Mouse (Mus musculus) activated CD4-positive, CD25-positive, alpha-beta regulatory T cell (primary cell): ENCODE measurements around the gene Olfr612. TPM values are rescaled to one million over a fixed set of nuclear protein-coding genes. Genes with fewer than 3 reads are reported as not detected.

Source experiments
- polyA plus RNA-seq, 2 experiments: library from polyadenylated mRNA; unstranded; fragments of 100-300 nt; shearing (Covaris generic); gene quantifications; one replicate each; pipeline ENCODE4 v1.2.1; 2017

Olfr612 gene
- not detected for polyA plus RNA-seq

DNA sequence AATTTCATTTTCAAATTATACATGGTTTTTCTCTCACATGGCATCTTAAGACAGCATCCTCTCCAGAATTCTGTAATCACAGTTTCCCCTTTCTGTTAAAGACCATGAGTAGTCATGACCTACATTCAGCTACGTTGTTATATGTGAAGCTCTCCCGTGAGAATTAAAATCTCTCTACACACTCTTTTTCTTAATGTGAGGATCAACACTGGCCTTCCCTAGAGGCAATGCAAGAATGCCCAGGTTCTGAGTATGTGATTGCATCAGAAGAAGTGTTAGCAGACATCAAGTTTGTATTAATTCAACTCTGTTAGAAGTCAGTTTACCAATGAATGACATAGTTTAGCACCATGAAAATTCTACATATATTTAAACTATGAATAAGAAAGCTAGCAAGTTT is at the start of gene Olfr612:
Olfr612 (minus strand) TSS at position 101 of the 400 bp plus-strand sequence.

GRCm38 (mm10) chr7:103589803-103590202 is 47.3 kb upstream of the Olfr612 start, which contains the start of gene Olfr618:
TSS of gene Olfr618 (plus strand) at chr7:103590103.

GRCm38 (mm10) chr7:103572761-103573160 is 30.2 kb upstream of the Olfr612 start, which contains the start of gene Olfr617:
TSS of gene Olfr617 (plus strand) at chr7:103573061.

GRCm38 (mm10) chr7:103569043-103569442 is 26.5 kb upstream of the Olfr612 start, which contains the start of gene Olfr616:
TSS of gene Olfr616 (minus strand) at chr7:103569143.

GRCm38 (mm10) chr7:103555779-103556178 is 13.3 kb upstream of the Olfr612 start, which contains the start of gene Olfr615:
TSS of gene Olfr615 (plus strand) at chr7:103556079.

DNA sequence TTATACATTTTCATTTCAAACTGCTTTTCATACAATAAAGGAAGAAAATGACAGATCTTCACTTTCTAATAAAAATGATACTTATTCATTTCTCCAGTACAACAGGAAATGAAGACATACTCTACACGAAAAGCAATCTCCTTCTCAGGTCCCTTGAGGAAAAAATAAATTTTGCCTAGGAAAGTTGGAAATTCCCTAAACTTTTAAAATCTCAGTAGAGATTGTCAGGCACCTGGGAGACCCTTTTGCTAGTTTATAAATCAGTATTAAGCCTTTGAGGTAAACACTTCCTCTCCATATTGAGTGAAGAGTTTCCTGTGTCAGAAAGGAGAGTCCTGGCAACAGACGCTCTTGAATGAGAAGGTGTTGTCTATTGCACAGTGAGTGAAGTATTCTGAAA is 5.3 kb upstream of the Olfr612 start, which contains the start of gene Olfr613:
Olfr613 (plus strand) TSS at position 301 of the 400 bp plus-strand sequence.

GRCm38 (mm10) chr7:103520746-103521145 is 21.8 kb downstream of the Olfr612 start, which contains the start of gene Olfr611:
TSS of gene Olfr611 (minus strand) at chr7:103520846.

DNA sequence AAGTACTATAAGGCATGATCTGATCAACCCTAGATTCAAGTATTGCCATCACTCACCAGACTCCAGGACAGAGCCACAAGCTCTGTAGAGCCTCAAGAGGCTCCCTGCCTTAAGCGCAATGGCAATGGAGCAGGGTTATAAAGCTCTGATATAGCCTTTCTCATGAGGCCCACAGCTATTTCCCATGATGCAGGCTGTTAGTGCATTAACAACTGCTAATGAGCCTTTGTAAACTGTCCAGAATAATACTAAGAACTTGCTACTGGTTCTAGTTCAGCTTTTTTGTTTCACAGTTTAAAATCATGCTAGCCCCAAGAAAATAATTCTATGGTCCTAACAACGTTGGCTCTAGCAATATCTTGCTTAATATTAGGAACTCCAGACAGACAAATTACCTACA is 30.5 kb downstream of the Olfr612 start, which contains the start of gene Olfr610:
Olfr610 (minus strand) TSS at position 101 of the 400 bp plus-strand sequence.

GRCm38 (mm10) chr7:103497962-103498361 is 44.6 kb downstream of the Olfr612 start, which contains the start of gene Olfr609:
TSS of gene Olfr609 (minus strand) at chr7:103498062.

Other genes starting within 250 kb of the Olfr612 start
- gene Olfr596, start 237.1 kb downstream of the Olfr612 start, polyA plus RNA-seq = not detected
- gene Olfr597, start 226.4 kb downstream of the Olfr612 start, polyA plus RNA-seq = under 1 TPM in 1 of 2 experiments, not detected in 1; 0.55 TPM
- gene Olfr598, start 219.1 kb downstream of the Olfr612 start, polyA plus RNA-seq = not detected
- gene Olfr599, start 206.8 kb downstream of the Olfr612 start, polyA plus RNA-seq = not detected
- gene Olfr600, start 193.0 kb downstream of the Olfr612 start, polyA plus RNA-seq = not detected
- gene Olfr601, start 180.1 kb downstream of the Olfr612 start, polyA plus RNA-seq = not detected
- not detected for gene Olfr603, start 156.5 kb downstream of the Olfr612 start, polyA plus RNA-seq
- under 1 TPM in 1 of 2 experiments, not detected in 1; 0.25 TPM for gene Usp17lc, start 127.6 kb downstream of the Olfr612 start, polyA plus RNA-seq
- gene Olfr605, start 97.3 kb downstream of the Olfr612 start, polyA plus RNA-seq = not detected
- under 1 TPM in 1 of 2 experiments, not detected in 1; 0.07 TPM for gene Olfr606, start 93.7 kb downstream of the Olfr612 start, polyA plus RNA-seq
- gene Olfr607, start 78.6 kb downstream of the Olfr612 start, polyA plus RNA-seq = under 1 TPM in 1 of 2 experiments, not detected in 1; 0.05 TPM
- gene Olfr608, start 72.8 kb downstream of the Olfr612 start, polyA plus RNA-seq = not detected
- gene Olfr609, start 44.7 kb downstream of the Olfr612 start, polyA plus RNA-seq = under 1 TPM in 1 of 2 experiments, not detected in 1; 0.17 TPM
- not detected for gene Olfr610, start 30.6 kb downstream of the Olfr612 start, polyA plus RNA-seq
- not detected for gene Olfr611, start 21.9 kb downstream of the Olfr612 start, polyA plus RNA-seq
- not detected for gene Olfr613, start 5.4 kb upstream of the Olfr612 start, polyA plus RNA-seq
- gene Olfr615, start 13.4 kb upstream of the Olfr612 start, polyA plus RNA-seq = under 1 TPM in 1 of 2 experiments, not detected in 1; 0.28 TPM
- under 1 TPM in 1 of 2 experiments, not detected in 1; 0.11 TPM for gene Olfr616, start 26.4 kb upstream of the Olfr612 start, polyA plus RNA-seq
- not detected for gene Olfr617, start 30.3 kb upstream of the Olfr612 start, polyA plus RNA-seq
- gene Olfr618, start 47.4 kb upstream of the Olfr612 start, polyA plus RNA-seq = not detected
- not detected for gene Olfr619, start 57.9 kb upstream of the Olfr612 start, polyA plus RNA-seq
- under 1 TPM; 0.06 to 0.15 TPM for gene Olfr620, start 69.8 kb upstream of the Olfr612 start, polyA plus RNA-seq
- not detected for gene Olfr622, start 100.0 kb upstream of the Olfr612 start, polyA plus RNA-seq
- under 1 TPM in 1 of 2 experiments, not detected in 1; 0.16 TPM for gene Olfr623, start 121.0 kb upstream of the Olfr612 start, polyA plus RNA-seq
- gene Olfr624, start 128.5 kb upstream of the Olfr612 start, polyA plus RNA-seq = under 1 TPM in 1 of 2 experiments, not detected in 1; 0.06 TPM
- not detected for gene Olfr625-ps1, start 140.0 kb upstream of the Olfr612 start, polyA plus RNA-seq
- gene Olfr243, start 172.0 kb upstream of the Olfr612 start, polyA plus RNA-seq = under 1 TPM in 1 of 2 experiments, not detected in 1; 0.41 TPM
- not detected for gene Olfr628, start 187.7 kb upstream of the Olfr612 start, polyA plus RNA-seq
- gene Olfr629, start 202.2 kb upstream of the Olfr612 start, polyA plus RNA-seq = not detected
- gene Olfr630, start 214.6 kb upstream of the Olfr612 start, polyA plus RNA-seq = not detected
- gene Olfr69, start 228.9 kb upstream of the Olfr612 start, polyA plus RNA-seq = not detected
- not detected for gene Olfr68, start 237.0 kb upstream of the Olfr612 start, polyA plus RNA-seq
- not detected for gene Olfr67, start 249.1 kb upstream of the Olfr612 start, polyA plus RNA-seq